ENCODE assay signal across 8 mouse cellular contexts in genomic region chr13:8995990-8996786, GRCm38 (mm10). TPM values are rescaled to one million over a fixed set of nuclear protein-coding genes. Genes with fewer than 3 reads are reported as not detected.
DNase-seq lines count a peak whose midpoint lies in the region; ATAC-seq lines count a peak whose summit lies in the region.

Gene Gtpbp4 (minus strand): TSS chr13:8996083.

- peak within 1 kb of the TSS; percentile 97 for H3K9ac ChIP-seq in lung, embryonic 16.5 days (ENCODE audit: low read length)

- no peaks in the 10 kb centered on the region for H3K9me3 ChIP-seq in lung, embryonic 16.5 days (ENCODE audit: control insufficient read depth, low read length)

- WGBS in lung, embryonic 16.5 days, result under 1% methylated on average over 51 of the region's 51 CpGs

- H3K27me3 ChIP-seq in lung, embryonic 16.5 days (ENCODE audit: control insufficient read depth, insufficient read depth, low read depth, low read length), result no peaks in the 10 kb centered on the region

- H3K27ac ChIP-seq in lung, embryonic 16.5 days (ENCODE audit: low read length), result peak within 1 kb of the TSS; percentile 73

- H3K4me2 ChIP-seq in lung, embryonic 16.5 days (ENCODE audit: low read depth, low read length), result peak within 1 kb of the TSS; percentile 92

- peak; percentile 92 to 93 for ATAC-seq in hematopoietic stem cell, adult 5-6 weeks (replicated peaks in 1 of 2; ENCODE audit: insufficient read depth in 1 of 2, low FRiP score in 2 of 2, low TSS enrichment in 1 of 2, low read depth in 1 of 2, poor library complexity in 2 of 2, severe bottlenecking in 2 of 2)
- peak; percentile 98 for ATAC-seq in lung, embryonic 16.5 days (ENCODE audit: low read depth)

- peaks cover 2% of the 10 kb centered on the region; the same call in 1 of the 2 replicates for H3K36me3 ChIP-seq in lung, embryonic 16.5 days (ENCODE audit: control insufficient read depth, insufficient read depth, low read length)

- peak within 1 kb of the TSS; percentile 97 for H3K4me3 ChIP-seq in lung, embryonic 16.5 days (ENCODE audit: low read length)

- DNase-seq in MEL-GATA-1-ER (ENCODE audit: extremely low read depth, low read depth), result peak; percentile 92
- peak; percentile 95 for DNase-seq in cerebellum, adult 8-10 months
- peak; percentile 95 for DNase-seq in forelimb bud, embryonic 11.5 days (ENCODE audit: low read depth, low spot score)
- peak; percentile 91 for DNase-seq in layer of hippocampus, adult 9-10 months (ENCODE audit: low spot score)
- peak; percentile 76 for DNase-seq in ovary, postnatal 10 days (ENCODE audit: low spot score)
- peak; percentile 92 for DNase-seq in thymus, postnatal 10 days (ENCODE audit: low spot score in 2 of 2)

- H3K4me1 ChIP-seq in lung, embryonic 16.5 days (replicated peaks; ENCODE audit: control insufficient read depth, insufficient read depth, low read length), result peaks cover 14% of the 10 kb centered on the region

RNA-seq across cellular contexts. Expression of gene Gtpbp4, which starts in this region (rescaled TPM):
- total RNA-seq in hematopoietic stem cell, adult 5-6 weeks (2017), result 102 and 139 TPM in 2 replicates
- 56.3 and 61.7 TPM in 2 replicates for polyA plus RNA-seq in lung, embryonic 16.5 days (2015; fragmentation: Nextera tagmentation; extraction: Ambion mirVana)

Comparison
In these comparisons a context has a peak if more than half of its experiments do, and no peak if none do; other contexts are left out.
1. Peak in every context shown above with its lines: DNase-seq, ATAC-seq, H3K4me3 ChIP-seq and H3K27ac ChIP-seq.